Mouse (Mus musculus) layer of hippocampus, adult 2 months (tissue): ENCODE measurements around the gene Cox7a1. TPM values are rescaled to one million over a fixed set of nuclear protein-coding genes. Genes with fewer than 3 reads are reported as not detected.
"Not testable (repeated sequence)": the region's sequence is repeated elsewhere in the genome, so short reads cannot be mapped to it uniquely, and the experiment has no call there.

ENCODE experiments used
- DNase-seq, 2 experiments: peaks; one replicate each; pipeline ENCODE4 v3.0.0; 2022; ENCODE audit warnings: low spot score in 2 of 2
- H3K27ac ChIP-seq: fragments of 200-600 bp; 2 replicates; pipeline ENCODE4 v1.8.1; 2022
- H3K4me3 ChIP-seq: fragments of 200-600 bp; 2 replicates; pipeline ENCODE4 v1.8.1; 2022; ENCODE audit warnings: mild to moderate bottlenecking
- CTCF ChIP-seq: fragments of 200-600 bp; conservative IDR thresholded peaks from 2 replicates; pipeline ENCODE4 v1.8.1; 2022; ENCODE audit warnings: antibody characterized with exemption, mild to moderate bottlenecking, moderate library complexity
- total RNA-seq, 2 experiments: library from RNA; stranded (reverse); gene quantifications; 2 replicates each; pipeline ENCODE4 v1.2.3; 2021

The Cox7a1 gene
- total RNA-seq, 2 experiments from 2014 or later: 3.5 to 5.9 TPM

DNA sequence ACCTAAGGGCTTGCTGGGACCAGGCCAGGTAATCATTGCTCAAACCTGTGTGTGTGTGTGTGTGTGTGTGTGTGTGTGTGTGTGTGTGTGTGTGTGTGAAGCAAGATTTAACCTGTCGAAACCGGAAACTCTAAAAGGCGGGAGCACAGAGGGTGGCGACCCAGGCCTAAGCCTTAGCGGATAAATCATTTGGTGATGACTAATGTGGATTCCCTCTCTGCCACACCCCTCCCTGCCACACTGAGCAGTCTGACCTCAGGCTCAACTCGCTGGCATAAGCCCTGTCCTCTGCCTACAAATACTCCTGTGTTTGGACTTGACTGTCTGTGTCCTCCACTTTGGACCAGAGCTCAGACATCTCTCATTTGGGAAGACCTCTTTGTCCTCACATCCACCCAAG, 12.2 kb downstream of the Cox7a1 start:
- TF ChIP-seq CTCF: no peak
- Histone ChIP-seq H3K4me3 (no peak overlapping the region), H3K27ac (no peak overlapping the region)
- DNase-seq: no peak

DNA sequence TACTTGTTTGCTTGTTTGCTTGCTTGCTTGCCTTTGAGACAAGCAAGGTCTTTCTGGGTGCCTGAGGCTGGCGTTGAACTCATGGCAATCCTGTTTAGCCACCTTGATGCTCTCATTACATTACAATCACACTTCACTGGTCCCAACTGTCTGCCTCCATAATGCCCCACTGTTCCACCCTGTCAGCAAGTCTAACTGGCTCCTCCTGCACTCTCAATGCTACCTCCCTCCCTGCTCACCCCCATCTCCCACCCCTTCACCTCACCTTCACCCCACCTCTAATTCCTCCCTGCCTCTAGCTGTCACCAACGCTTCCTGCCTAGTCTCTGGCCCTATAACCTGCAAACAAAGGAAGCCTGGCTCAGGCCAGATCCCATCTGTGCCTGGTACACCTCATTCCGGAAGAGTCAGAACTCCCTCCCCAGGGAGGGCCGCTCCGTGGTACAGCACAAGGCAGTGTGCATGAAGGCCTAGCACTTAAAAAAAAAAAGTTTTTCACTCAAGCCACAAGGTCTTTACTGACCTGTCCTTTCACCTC, 13.7 kb downstream of the Cox7a1 start:
- Histone ChIP-seq H3K4me3 (no peak overlapping the region), H3K27ac (no peak overlapping the region)
- TF ChIP-seq CTCF: no peak
- no peak for DNase-seq

DNA sequence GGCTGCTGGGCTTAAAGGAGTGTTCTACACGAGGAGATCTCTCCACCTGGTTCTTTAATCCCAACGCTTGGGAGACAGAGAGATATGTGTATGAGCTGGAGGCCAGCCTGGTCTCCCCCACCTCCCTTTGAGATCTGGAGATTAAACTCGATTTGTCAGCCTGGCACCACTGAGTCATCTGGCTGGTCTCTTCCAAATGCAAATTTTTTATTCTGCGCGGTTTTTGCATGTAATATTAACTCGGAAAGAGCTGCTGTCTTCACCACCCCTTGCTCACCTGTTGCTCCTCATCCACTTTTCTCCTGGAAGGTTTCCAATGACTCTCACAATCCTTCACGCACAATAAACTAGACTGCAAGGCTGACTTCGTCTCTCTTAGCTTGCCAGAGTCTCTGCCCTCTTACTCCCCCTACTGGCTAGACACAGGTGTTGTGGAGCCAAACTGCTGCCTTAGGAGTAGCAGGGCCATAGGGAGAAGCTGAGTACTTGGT, 14.6 kb downstream of the Cox7a1 start, which contains the start of gene Capns1:
TSS of gene Capns1 (minus strand) at position 331 of the 491 bp plus-strand sequence.
- Histone ChIP-seq H3K4me3 (peak within 1 kb of the TSS; percentile 31; the same call in 1 of the 2 replicates), H3K27ac (peak within 1 kb of the TSS; percentile 39; the same call in 1 of the 2 replicates)
- peak; percentile 61 to 75 for DNase-seq

DNA sequence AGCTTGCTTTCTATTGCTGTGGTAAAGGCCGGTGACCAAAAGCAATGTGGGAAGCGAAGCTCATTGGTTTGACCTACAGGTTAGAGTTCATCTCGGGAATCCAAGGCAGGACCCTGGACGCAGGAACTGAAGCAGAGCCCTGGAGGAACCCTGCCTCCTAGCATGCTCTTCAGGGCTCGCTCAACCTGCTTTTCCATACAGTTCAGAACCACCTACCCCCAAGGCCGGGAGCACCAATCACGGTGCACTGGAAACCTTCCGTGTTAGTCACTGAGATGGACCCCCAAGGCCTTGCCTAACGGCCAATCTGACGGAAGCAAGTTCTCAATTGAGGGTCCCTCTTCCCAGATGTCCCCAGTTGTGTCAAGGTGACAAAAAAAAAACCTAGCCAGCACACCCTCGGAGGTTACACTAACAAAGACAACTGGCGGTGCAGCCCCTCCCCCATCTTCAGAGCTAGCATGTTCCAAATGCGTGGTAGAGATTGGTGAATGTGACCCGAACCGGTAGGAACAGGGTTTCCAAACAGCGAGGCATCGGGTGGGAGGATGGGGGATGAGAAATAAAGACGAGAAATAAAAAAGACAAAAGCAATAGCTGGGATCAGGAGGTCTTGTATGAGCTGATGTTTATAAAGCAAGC, 15.7 kb downstream of the Cox7a1 start:
- H3K4me3 ChIP-seq: no peak overlapping the region
- no peak overlapping the region for H3K27ac ChIP-seq
- TF ChIP-seq CTCF: no peak
- DNase-seq: no peak

More for the DNA sequence above, 14.6 kb downstream of the Cox7a1 start, which contains the start of gene Capns1:
- peak; percentile 90 for TF ChIP-seq CTCF

DNA sequence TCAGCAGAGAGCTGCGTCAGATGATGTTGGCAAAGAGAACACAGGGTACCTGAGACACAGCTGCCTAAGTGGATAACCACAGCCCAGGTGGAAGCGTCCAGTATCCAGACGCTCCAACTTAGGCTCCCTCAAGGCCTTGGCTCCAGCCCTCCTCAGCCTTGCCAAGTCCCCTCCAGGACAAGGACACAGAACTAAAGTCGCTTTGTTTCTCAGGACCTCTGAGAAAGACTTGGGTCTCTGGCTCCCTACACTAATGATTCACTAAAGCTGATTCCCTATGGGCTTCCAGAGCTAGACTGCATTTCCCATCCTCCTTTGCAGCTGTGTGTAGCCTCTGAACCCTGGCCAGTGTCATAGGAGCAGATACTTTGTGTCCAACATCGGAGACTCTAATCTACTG, 16.3 kb downstream of the Cox7a1 start:
- Histone ChIP-seq H3K4me3 (no peak overlapping the region), H3K27ac (no peak overlapping the region)
- no peak for TF ChIP-seq CTCF
- no peak for DNase-seq

DNA sequence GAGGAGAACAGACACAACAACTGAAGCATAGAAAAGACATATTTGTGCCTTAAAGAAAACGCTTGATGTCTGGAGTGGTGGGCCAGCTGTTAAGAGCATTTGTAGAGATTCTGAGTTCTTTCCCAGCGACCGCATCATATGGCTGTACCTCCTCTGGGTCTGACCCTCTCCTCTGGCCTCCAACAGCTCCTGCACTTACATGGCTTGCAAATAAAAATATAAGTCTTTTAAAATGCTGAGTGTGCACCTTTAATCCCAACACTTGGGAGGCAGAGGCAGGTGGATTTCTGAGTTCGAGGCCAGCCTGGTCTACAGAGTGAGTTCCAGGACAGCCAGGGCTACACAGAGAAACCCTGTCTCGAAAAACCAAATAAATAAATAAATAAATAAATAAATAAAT, 16.7 kb downstream of the Cox7a1 start:
- not testable (repeated sequence) for DNase-seq, H3K4me3 ChIP-seq, H3K27ac ChIP-seq

DNA sequence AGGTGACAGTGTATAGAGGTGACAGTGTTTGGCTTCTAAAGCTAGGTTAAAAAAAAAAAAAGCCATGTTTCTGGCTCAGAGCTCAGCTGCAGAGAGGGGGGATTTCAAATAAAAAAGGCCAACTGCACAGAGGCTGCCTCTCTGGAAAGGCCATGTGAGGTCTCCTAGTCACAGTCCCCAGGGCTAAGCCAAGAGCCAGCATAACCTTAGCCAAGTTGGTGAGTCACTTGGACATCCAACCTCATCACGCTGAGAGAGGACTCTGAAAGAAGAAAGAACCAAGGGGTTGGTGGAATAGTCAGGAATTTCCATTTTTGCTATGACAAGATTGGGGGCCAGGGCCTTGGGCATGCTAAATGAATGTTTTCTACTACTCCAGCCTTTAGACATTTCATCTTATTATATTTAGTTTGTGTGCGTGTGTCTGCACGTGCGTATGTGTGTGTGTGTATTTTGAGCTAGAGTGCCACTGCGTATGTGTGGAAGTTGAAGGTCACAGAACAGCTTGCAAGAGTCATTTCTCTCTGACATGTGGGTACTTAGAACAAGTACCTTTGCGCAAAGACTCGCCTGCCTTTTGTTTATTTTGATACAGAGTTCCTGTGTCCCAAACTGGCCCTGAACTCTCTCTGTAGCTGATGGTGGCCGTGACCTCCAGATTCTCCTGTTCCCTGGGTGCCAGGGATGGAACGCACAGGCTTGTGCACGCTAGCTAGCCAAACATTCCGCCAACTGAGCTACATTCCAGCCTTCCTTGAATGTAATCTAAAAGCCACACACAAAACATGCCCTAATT, 19.1 kb downstream of the Cox7a1 start:
- TF ChIP-seq CTCF: no peak
- no peak overlapping the region for H3K27ac ChIP-seq
- H3K4me3 ChIP-seq: no peak overlapping the region
- no peak for DNase-seq

DNA sequence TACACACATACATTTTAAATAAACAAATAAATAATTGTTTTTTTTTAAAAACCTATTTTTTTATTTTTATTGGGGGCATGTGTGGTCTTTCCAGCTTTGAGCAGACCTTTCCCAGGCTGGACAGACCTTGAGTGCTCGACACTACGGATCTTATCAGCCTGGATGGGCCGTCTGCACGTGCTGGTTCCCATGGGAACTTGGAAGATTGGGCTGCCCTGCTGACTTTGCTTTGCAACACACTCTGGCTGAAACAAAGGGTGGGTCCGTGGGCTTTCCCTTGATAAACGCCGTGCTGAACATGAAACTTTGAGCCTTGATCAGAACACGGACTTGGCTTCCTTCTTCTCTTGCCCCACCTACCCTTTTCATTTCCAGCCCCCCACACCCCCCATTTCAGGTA, 20.4 kb downstream of the Cox7a1 start:
- no peak for TF ChIP-seq CTCF
- no peak for DNase-seq
- H3K27ac ChIP-seq: no peak overlapping the region
- H3K4me3 ChIP-seq: no peak overlapping the region

DNA sequence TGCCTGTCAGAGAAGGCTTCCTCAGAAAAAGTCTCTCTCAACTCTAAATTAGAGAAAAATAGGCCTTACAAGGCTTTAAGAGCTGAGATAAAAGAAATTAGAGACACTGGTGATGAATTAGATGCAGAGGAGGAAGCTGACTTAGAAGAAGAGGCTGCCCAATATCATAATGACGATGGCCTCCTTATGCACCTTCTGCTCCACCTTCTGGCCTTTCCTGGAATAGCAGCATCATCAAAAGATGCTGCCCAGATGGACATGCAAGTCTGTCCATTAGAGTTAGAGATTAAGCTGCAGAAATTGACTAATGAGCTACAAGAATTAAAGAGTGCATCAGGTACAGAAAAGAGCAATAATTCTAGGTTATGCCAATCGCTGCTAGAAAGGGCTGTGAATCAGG, 21.4 kb downstream of the Cox7a1 start:
- peak; percentile 85 for TF ChIP-seq CTCF
- H3K4me3 ChIP-seq: no peak overlapping the region
- H3K27ac ChIP-seq: no peak overlapping the region
- DNase-seq: peak in 1 of 2 experiments; percentile 68

DNA sequence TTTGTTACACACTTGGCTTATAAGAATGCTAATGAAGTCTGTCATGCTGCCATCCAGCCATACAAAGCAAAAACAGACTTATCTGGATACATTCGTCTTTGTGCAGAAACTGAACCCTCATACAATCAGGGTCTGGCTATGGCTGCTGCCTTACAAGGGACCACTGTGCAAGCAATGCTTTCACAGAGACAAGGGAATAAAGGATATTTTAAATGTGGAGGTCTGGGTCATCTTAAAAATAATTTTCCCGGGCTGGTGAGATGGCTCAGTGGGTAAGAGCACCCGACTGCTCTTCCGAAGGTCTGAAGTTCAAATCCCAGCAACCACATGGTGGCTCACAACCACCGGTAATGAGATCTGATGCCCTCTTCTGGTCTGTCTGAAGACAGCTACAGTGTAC, 22.4 kb downstream of the Cox7a1 start:
- H3K27ac ChIP-seq, DNase-seq, H3K4me3 ChIP-seq: not testable (repeated sequence)
- peak; percentile 43 for TF ChIP-seq CTCF

DNA sequence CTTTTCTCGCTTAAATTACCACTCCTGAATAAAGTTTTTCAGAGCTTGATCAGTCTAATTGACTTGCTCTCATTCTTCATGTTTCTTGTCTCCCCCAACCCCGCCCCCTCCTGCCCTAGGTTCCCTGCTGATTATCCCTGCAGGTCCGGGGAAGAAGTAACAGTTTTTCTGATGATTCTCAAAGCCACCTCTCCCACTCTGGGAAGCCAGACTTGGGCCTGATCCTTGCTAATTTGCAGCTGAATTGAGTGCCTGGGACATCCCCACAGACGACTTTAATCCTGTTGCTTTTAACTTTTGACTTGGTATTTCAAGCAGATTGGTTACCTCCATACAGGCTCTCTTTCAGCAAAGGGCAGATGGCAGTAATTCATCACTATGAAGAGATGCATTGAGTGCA, 27.1 kb downstream of the Cox7a1 start:
- DNase-seq: no peak
- no peak overlapping the region for H3K27ac ChIP-seq
- H3K4me3 ChIP-seq: no peak overlapping the region
- TF ChIP-seq CTCF: no peak

DNA sequence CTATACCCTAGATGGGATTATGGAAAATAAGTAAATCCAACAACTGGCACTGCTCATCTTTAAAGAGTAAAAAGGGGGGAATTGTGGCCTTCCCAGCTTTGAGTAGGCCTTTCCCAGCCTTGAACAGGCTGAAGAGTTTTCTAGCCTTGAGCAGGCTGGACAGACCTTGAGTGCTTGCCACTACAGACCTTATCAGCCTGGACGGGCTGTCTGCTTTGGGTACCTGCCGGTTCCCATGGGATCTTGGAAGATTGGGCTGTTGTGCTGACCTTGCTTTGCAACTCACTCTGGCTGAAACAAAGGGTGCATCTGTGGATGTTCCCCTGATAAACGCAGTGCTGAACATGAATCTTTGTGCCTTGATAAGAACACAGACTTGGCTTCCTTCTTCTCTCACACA, 29.9 kb downstream of the Cox7a1 start:
- no peak overlapping the region for H3K27ac ChIP-seq
- H3K4me3 ChIP-seq: no peak overlapping the region
- TF ChIP-seq CTCF: no peak
- no peak for DNase-seq

DNA sequence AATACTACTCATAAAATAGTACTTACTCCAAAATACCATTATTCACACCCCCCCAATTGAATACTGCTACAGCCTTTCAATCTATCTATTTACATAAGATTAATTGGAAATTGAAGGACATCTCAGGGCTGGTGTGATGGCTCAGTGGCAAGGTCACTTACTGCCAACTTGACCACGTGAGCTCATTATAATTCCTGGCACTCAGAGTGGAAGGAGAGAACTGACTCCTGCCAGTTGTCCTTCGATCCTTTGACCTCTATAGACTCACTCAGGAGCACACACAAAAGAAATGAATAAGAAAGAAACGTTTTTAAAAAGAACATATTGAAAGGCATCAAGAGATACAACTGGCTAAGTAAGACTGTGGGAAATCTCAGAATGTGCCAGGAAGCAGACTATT, 31.9 kb downstream of the Cox7a1 start:
- H3K27ac ChIP-seq: no peak overlapping the region
- DNase-seq: no peak
- no peak for TF ChIP-seq CTCF
- no peak overlapping the region for H3K4me3 ChIP-seq
